8 mouse cellular contexts compared by ENCODE assay signal in genomic region chr19:3851979-3852681, GRCm38 (mm10). TPM values are rescaled to one million over a fixed set of nuclear protein-coding genes. Genes with fewer than 3 reads are reported as not detected.
DNase-seq lines count a peak whose midpoint lies in the region; ATAC-seq lines count a peak whose summit lies in the region.

No protein-coding gene starts in this region.

- under 1% methylated on average over 72 of the region's 74 CpGs for WGBS in embryonic facial prominence, embryonic 10.5 days
- WGBS in heart, embryonic 10.5 days, result under 1% methylated on average over 72 of the region's 74 CpGs
- under 1% methylated on average over 62 of the region's 74 CpGs for WGBS in kidney, embryonic 16.5 days
- under 1% methylated on average over 68 of the region's 74 CpGs for WGBS in liver, embryonic 13.5 days (ENCODE audit: insufficient replicate concordance)

- H3K9ac ChIP-seq in kidney, embryonic 16.5 days (replicated peaks; ENCODE audit: low read length), result peak overlapping the region; percentile 83
- peak overlapping the region; percentile 90 for H3K9ac ChIP-seq in liver, embryonic 13.5 days

- DNase-seq in 3T3-L1 (ENCODE audit: low read depth, low spot score), result peak; percentile 58
- peak; percentile 67 for DNase-seq in ZHBTc4 (ENCODE audit: low read depth, low spot score)
- DNase-seq in embryonic facial prominence, embryonic 10.5 days (ENCODE audit: low spot score), result peak; percentile 79
- peak; percentile 85 for DNase-seq in heart, embryonic 10.5 days (ENCODE audit: low spot score)
- peak; percentile 42 for DNase-seq in liver, embryonic 13.5 days
- peak; percentile 38 to 41 for DNase-seq in natural killer cell, adult 2 months (ENCODE audit: low spot score in 2 of 2)
- DNase-seq in testis, postnatal 14 days (ENCODE audit: low spot score), result peak; percentile 73

- no peaks in the 10 kb centered on the region for H3K27me3 ChIP-seq in embryonic facial prominence, embryonic 10.5 days (replicated peaks; ENCODE audit: low read depth, poor library complexity, severe bottlenecking)
- no peaks in the 10 kb centered on the region for H3K27me3 ChIP-seq in heart, embryonic 10.5 days (ENCODE audit: insufficient read depth, poor library complexity, severe bottlenecking)
- H3K27me3 ChIP-seq in kidney, embryonic 16.5 days (ENCODE audit: insufficient read depth, low read length), result no peaks in the 10 kb centered on the region
- H3K27me3 ChIP-seq in liver, embryonic 13.5 days, result no peaks in the 10 kb centered on the region

- H3K4me3 ChIP-seq in embryonic facial prominence, embryonic 10.5 days, result peak overlapping the region; percentile 92
- peak overlapping the region; percentile 91 for H3K4me3 ChIP-seq in heart, embryonic 10.5 days
- peak overlapping the region; percentile 65 for H3K4me3 ChIP-seq in kidney, embryonic 16.5 days (ENCODE audit: low read length)
- H3K4me3 ChIP-seq in liver, embryonic 13.5 days (replicated peaks), result peak overlapping the region; percentile 82

- H3K36me3 ChIP-seq in embryonic facial prominence, embryonic 10.5 days (replicated peaks), result peaks cover 13% of the 10 kb centered on the region
- no peaks in the 10 kb centered on the region for H3K36me3 ChIP-seq in heart, embryonic 10.5 days
- no peaks in the 10 kb centered on the region for H3K36me3 ChIP-seq in kidney, embryonic 16.5 days (ENCODE audit: insufficient read depth, low read length)
- H3K36me3 ChIP-seq in liver, embryonic 13.5 days, result no peaks in the 10 kb centered on the region

- H3K4me1 ChIP-seq in embryonic facial prominence, embryonic 10.5 days, result peaks cover 50% of the 10 kb centered on the region
- peaks cover 28% of the 10 kb centered on the region for H3K4me1 ChIP-seq in heart, embryonic 10.5 days
- H3K4me1 ChIP-seq in kidney, embryonic 16.5 days (ENCODE audit: insufficient read depth, low read length), result peaks cover 40% of the 10 kb centered on the region
- H3K4me1 ChIP-seq in liver, embryonic 13.5 days (replicated peaks), result peaks cover 63% of the 10 kb centered on the region

- H3K9me3 ChIP-seq in embryonic facial prominence, embryonic 10.5 days, result no peaks in the 10 kb centered on the region
- H3K9me3 ChIP-seq in heart, embryonic 10.5 days, result no peaks in the 10 kb centered on the region
- no peaks in the 10 kb centered on the region for H3K9me3 ChIP-seq in kidney, embryonic 16.5 days (ENCODE audit: low read length)
- no peaks in the 10 kb centered on the region for H3K9me3 ChIP-seq in liver, embryonic 13.5 days (replicated peaks)

- H3K27ac ChIP-seq in embryonic facial prominence, embryonic 10.5 days (replicated peaks), result peak overlapping the region; percentile 96
- H3K27ac ChIP-seq in heart, embryonic 10.5 days, result peak overlapping the region; percentile 98
- peak overlapping the region; percentile 98 for H3K27ac ChIP-seq in kidney, embryonic 16.5 days (ENCODE audit: low read length)
- H3K27ac ChIP-seq in liver, embryonic 13.5 days, result peak overlapping the region; percentile 95

- H3K4me2 ChIP-seq in kidney, embryonic 16.5 days (replicated peaks; ENCODE audit: low read depth, low read length), result peak overlapping the region; percentile 79
- peak overlapping the region; percentile 100 for H3K4me2 ChIP-seq in liver, embryonic 13.5 days

- ATAC-seq in kidney, embryonic 16.5 days (ENCODE audit: low FRiP score, low TSS enrichment), result no peak; the same call in none of the 2 replicates
- peak; percentile 51 for ATAC-seq in liver, embryonic 13.5 days (ENCODE audit: low read depth)

RNA-seq across cellular contexts. Expression of gene Chka, which starts 0.6 kb away (rescaled TPM):
- 50.0 and 51.8 TPM in 2 replicates for polyA plus RNA-seq in embryonic facial prominence, embryonic 10.5 days (2016; fragmentation: Nextera tagmentation; extraction: Ambion mirVana)
- 29.8 and 40.3 TPM in 2 replicates for polyA plus RNA-seq in heart, embryonic 10.5 days (2016; fragmentation: Nextera tagmentation; extraction: Ambion mirVana)
- polyA plus RNA-seq in kidney, embryonic 16.5 days (2015; fragmentation: Nextera tagmentation; extraction: Ambion mirVana), result 58.0 and 65.6 TPM in 2 replicates
- polyA plus RNA-seq in liver, embryonic 13.5 days (2015; fragmentation: Nextera tagmentation; extraction: Ambion mirVana), result 15.8 and 18.6 TPM in 2 replicates

RNA-seq across cellular contexts. Expression of gene Tcirg1, which starts 54.8 kb away (rescaled TPM):
- polyA plus RNA-seq in embryonic facial prominence, embryonic 10.5 days (2016; fragmentation: Nextera tagmentation; extraction: Ambion mirVana), result 28.0 and 28.8 TPM in 2 replicates
- polyA plus RNA-seq in heart, embryonic 10.5 days (2016; fragmentation: Nextera tagmentation; extraction: Ambion mirVana), result 22.5 and 32.2 TPM in 2 replicates
- 56.1 and 62.7 TPM in 2 replicates for polyA plus RNA-seq in kidney, embryonic 16.5 days (2015; fragmentation: Nextera tagmentation; extraction: Ambion mirVana)
- 18.0 and 18.8 TPM in 2 replicates for polyA plus RNA-seq in liver, embryonic 13.5 days (2015; fragmentation: Nextera tagmentation; extraction: Ambion mirVana)
